Mouse (Mus musculus): ENCODE data around the gene Tbc1d8. TPM values are rescaled to one million over a fixed set of nuclear protein-coding genes. Genes with fewer than 3 reads are reported as not detected.

Tbc1d8 gene
- polyA plus RNA-seq, 1 experiment, result 5.1 TPM

DNA sequence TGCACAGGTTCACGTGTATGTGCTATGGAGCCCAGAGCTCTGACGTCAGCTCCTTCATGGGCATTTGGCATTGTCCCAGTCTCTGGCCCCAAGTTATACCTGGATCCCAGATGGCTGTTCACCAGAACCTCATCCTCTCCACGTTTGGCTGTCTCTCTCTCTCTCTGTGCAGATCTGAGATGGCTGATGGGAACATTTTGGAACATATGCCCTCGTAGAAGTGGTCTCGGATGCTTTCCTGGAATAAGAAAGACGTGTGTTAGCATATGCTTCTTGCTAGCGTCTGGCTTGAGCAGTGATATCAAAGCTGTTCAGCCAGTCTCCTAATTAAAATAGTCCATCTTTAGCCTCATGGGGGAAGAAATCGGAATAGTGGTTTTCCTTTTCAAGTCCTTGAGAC, 141.8 kb downstream of the Tbc1d8 start:
- no peaks in the 10 kb centered on the region for H3K27me3 ChIP-seq (replicated peaks; ENCODE audit: control insufficient read depth, insufficient read depth, low read length)
- WGBS, result 87% methylated on average over 8 of the region's 8 CpGs
- DNase-seq, result no peak
- no peak overlapping the region for H3K27ac ChIP-seq (ENCODE audit: insufficient read depth, low read depth, low read length)
- no peaks in the 10 kb centered on the region for H3K36me3 ChIP-seq (ENCODE audit: control insufficient read depth, insufficient read depth, low read length)
- TF ChIP-seq CTCF (conservative IDR thresholded peaks at IDR 0.05; ENCODE audit: insufficient read depth, insufficient read length, low read depth, low read length) (no peak), POLR2A (IDR thresholded peaks at IDR 0.05; ENCODE audit: low read depth, low read length) (no peak)
- no peaks in the 10 kb centered on the region for H3K4me1 ChIP-seq (ENCODE audit: control insufficient read depth, insufficient read depth, low read length)
- no peak overlapping the region for H3K4me3 ChIP-seq (ENCODE audit: insufficient read depth, low read depth, low read length)

- Histone ChIP-seq H3K27me3 (replicated peaks; ENCODE audit: control insufficient read depth, insufficient read depth, low read length) (no peaks in the 10 kb centered on the region), H3K4me3 (ENCODE audit: insufficient read depth, low read depth, low read length) (no peak overlapping the region), H3K36me3 (ENCODE audit: control insufficient read depth, insufficient read depth, low read length) (no peaks in the 10 kb centered on the region), H3K4me1 (ENCODE audit: control insufficient read depth, insufficient read depth, low read length) (no peaks in the 10 kb centered on the region), H3K27ac (ENCODE audit: insufficient read depth, low read depth, low read length) (no peak overlapping the region)
- no peak for TF ChIP-seq CTCF (conservative IDR thresholded peaks at IDR 0.05; ENCODE audit: insufficient read depth, insufficient read length, low read depth, low read length)
- DNase-seq, result no peak
- 50% methylated on average over 15 of the region's 15 CpGs for WGBS
Observed at GRCm38 (mm10) chr1:39335561-39336196, 142.9 kb downstream of the Tbc1d8 start.

DNA sequence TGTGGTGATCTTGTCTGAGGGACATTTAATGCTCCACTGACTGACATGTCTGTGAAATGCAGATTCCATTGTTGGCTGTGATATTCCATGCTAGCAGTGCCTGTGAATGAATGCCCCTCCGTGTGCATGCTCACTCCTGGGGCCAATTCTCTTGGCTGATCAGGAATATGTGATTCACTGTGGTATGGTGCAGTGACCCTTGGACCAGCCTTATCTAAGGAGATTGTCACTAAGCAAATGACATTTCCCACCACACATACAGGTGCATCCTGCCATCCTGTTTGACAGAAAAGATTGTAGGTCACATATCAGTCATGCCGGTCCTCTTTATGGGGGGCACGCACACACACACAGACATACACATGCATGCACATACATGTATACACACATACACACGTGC, 146.1 kb downstream of the Tbc1d8 start:
- 81% methylated on average over 4 of the region's 4 CpGs for WGBS
- no peaks in the 10 kb centered on the region for H3K4me1 ChIP-seq (ENCODE audit: control insufficient read depth, insufficient read depth, low read length)
- H3K27ac ChIP-seq (ENCODE audit: insufficient read depth, low read depth, low read length), result no peak overlapping the region
- no peak for DNase-seq
- H3K36me3 ChIP-seq (ENCODE audit: control insufficient read depth, insufficient read depth, low read length), result no peaks in the 10 kb centered on the region
- H3K27me3 ChIP-seq (replicated peaks; ENCODE audit: control insufficient read depth, insufficient read depth, low read length), result no peaks in the 10 kb centered on the region
- no peak overlapping the region for H3K4me3 ChIP-seq (ENCODE audit: insufficient read depth, low read depth, low read length)
- TF ChIP-seq POLR2A (IDR thresholded peaks at IDR 0.05; ENCODE audit: low read depth, low read length) (no peak), CTCF (conservative IDR thresholded peaks at IDR 0.05; ENCODE audit: insufficient read depth, insufficient read length, low read depth, low read length) (no peak)

GRCm38 (mm10) chr1:39330857-39331594, 147.5 kb downstream of the Tbc1d8 start:
- H3K36me3 ChIP-seq (ENCODE audit: control insufficient read depth, insufficient read depth, low read length), result no peaks in the 10 kb centered on the region
- DNase-seq, result peak; percentile 17
- no peak overlapping the region for H3K27ac ChIP-seq (ENCODE audit: insufficient read depth, low read depth, low read length)
- WGBS, result 78% methylated on average over 7 of the region's 7 CpGs
- TF ChIP-seq CTCF (conservative IDR thresholded peaks at IDR 0.05; ENCODE audit: insufficient read depth, insufficient read length, low read depth, low read length), result no peak
- no peak overlapping the region for H3K4me3 ChIP-seq (ENCODE audit: insufficient read depth, low read depth, low read length)
- H3K4me1 ChIP-seq (ENCODE audit: control insufficient read depth, insufficient read depth, low read length), result no peaks in the 10 kb centered on the region
- no peaks in the 10 kb centered on the region for H3K27me3 ChIP-seq (replicated peaks; ENCODE audit: control insufficient read depth, insufficient read depth, low read length)

DNA sequence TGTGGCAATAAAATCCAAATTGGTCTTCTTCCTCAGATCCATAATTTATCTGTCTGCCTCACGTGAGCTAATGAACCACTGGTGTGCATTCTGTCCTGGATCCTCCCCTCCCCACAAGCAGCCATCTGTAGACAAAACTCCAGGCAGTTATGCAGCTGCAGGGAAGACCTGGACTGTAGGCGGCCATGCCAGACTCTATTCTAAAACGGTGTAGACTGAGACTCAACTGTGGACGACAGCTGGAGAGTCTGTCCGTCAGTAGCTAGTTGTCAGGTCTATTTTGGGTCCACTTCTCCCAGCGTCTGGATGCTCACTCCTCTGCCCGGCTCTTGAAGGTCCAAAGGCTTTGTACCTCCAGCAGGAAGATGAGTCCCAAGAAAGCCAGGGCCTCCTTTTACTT, 151.0 kb downstream of the Tbc1d8 start:
- Histone ChIP-seq H3K36me3 (ENCODE audit: control insufficient read depth, insufficient read depth, low read length) (no peaks in the 10 kb centered on the region), H3K4me1 (ENCODE audit: control insufficient read depth, insufficient read depth, low read length) (no peaks in the 10 kb centered on the region), H3K27ac (ENCODE audit: insufficient read depth, low read depth, low read length) (no peak overlapping the region), H3K27me3 (replicated peaks; ENCODE audit: control insufficient read depth, insufficient read depth, low read length) (no peaks in the 10 kb centered on the region), H3K4me3 (ENCODE audit: insufficient read depth, low read depth, low read length) (no peak overlapping the region)
- WGBS, result 76% methylated on average over 7 of the region's 7 CpGs
- no peak for TF ChIP-seq CTCF (conservative IDR thresholded peaks at IDR 0.05; ENCODE audit: insufficient read depth, insufficient read length, low read depth, low read length)
- no peak for TF ChIP-seq POLR2A (IDR thresholded peaks at IDR 0.05; ENCODE audit: low read depth, low read length)
- DNase-seq, result no peak

DNA sequence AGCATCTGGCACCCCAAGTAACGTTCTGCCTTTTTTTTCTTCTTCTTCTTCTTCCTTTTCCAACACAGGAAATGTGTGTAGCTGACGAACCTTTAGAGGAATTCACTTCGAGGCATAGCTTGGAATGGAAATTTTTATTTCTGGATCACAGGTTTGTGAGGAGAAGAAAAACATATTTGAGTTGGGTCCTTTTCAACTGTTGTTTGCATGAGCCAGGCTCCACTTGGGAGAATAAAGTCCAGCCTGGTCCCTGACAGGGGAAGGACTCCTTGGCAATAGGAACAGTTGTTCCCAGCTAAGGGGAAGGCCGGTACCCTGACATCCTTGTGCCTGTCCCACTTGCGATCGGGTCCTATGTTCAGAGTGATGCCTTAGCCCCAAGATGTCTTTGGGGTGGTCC, 153.3 kb downstream of the Tbc1d8 start:
- Histone ChIP-seq H3K4me1 (ENCODE audit: control insufficient read depth, insufficient read depth, low read length) (no peaks in the 10 kb centered on the region), H3K27me3 (replicated peaks; ENCODE audit: control insufficient read depth, insufficient read depth, low read length) (no peaks in the 10 kb centered on the region), H3K4me3 (ENCODE audit: insufficient read depth, low read depth, low read length) (no peak overlapping the region), H3K27ac (ENCODE audit: insufficient read depth, low read depth, low read length) (no peak overlapping the region), H3K36me3 (ENCODE audit: control insufficient read depth, insufficient read depth, low read length) (no peaks in the 10 kb centered on the region)
- TF ChIP-seq CTCF (conservative IDR thresholded peaks at IDR 0.05; ENCODE audit: insufficient read depth, insufficient read length, low read depth, low read length), result no peak
- no peak for TF ChIP-seq POLR2A (IDR thresholded peaks at IDR 0.05; ENCODE audit: low read depth, low read length)
- WGBS, result 82% methylated on average over 6 of the region's 6 CpGs
- no peak for DNase-seq

GRCm38 (mm10) chr1:39321954-39322353, 156.6 kb downstream of the Tbc1d8 start:
- TF ChIP-seq CTCF (conservative IDR thresholded peaks at IDR 0.05; ENCODE audit: insufficient read depth, insufficient read length, low read depth, low read length) (no peak), POLR2A (IDR thresholded peaks at IDR 0.05; ENCODE audit: low read depth, low read length) (no peak)
- Histone ChIP-seq H3K4me3 (ENCODE audit: insufficient read depth, low read depth, low read length) (no peak overlapping the region), H3K27ac (ENCODE audit: insufficient read depth, low read depth, low read length) (no peak overlapping the region), H3K27me3 (replicated peaks; ENCODE audit: control insufficient read depth, insufficient read depth, low read length) (no peaks in the 10 kb centered on the region), H3K4me1 (ENCODE audit: control insufficient read depth, insufficient read depth, low read length) (0 out of 2 replicates have a peak, but pooled peaks cover 6% of the 10 kb centered on the region), H3K36me3 (ENCODE audit: control insufficient read depth, insufficient read depth, low read length) (no peaks in the 10 kb centered on the region)
- no peak for DNase-seq
- 71% methylated on average over 6 of the region's 6 CpGs for WGBS

Other genes with a start within 250 kb of the Tbc1d8 start
- 209 and 261 TPM in 2 replicates for gene Rpl31, start 110.9 kb downstream of the Tbc1d8 start, polyA plus RNA-seq (2012; rRNA removed)
- 18.2 and 20.8 TPM in 2 replicates for gene Cnot11, start 56.2 kb upstream of the Tbc1d8 start, polyA plus RNA-seq (2012; rRNA removed)
- 30.3 and 33.7 TPM in 2 replicates for gene Rnf149, start 98.7 kb upstream of the Tbc1d8 start, polyA plus RNA-seq (2012; rRNA removed)
- 0.04 and 0.09 TPM in 2 replicates for gene Creg2, start 172.7 kb upstream of the Tbc1d8 start, polyA plus RNA-seq (2012; rRNA removed)
- gene Rfx8, start 242.2 kb upstream of the Tbc1d8 start, polyA plus RNA-seq (2012; rRNA removed), result not detected in 2 replicates

Measured in kidney, adult 2 months (tissue).